Mouse (Mus musculus) limb, embryonic 10.5 days (tissue): ENCODE data around the gene Oaf. TPM values are rescaled to one million over a fixed set of nuclear protein-coding genes. Genes with fewer than 3 reads are reported as not detected.

Source experiments
- DNase-seq: peaks from one replicate; pipeline ENCODE4 v3.0.0-alpha.2; 2017; ENCODE audit warnings: low spot score
- H3K27ac ChIP-seq: fragments of 300-500 bp; sonication (generic); 2 replicates; pipeline ENCODE4 v1.5.1; 2016; ENCODE audit warnings: mild to moderate bottlenecking
- H3K27me3 ChIP-seq: fragments of 300-500 bp; sonication (generic); 2 replicates; pipeline ENCODE4 v1.6.1; 2016; ENCODE audit warnings: low read depth, mild to moderate bottlenecking; ENCODE audit not compliant: poor library complexity, severe bottlenecking
- H3K36me3 ChIP-seq: fragments of 300-500 bp; sonication (generic); 2 replicates; pipeline ENCODE4 v1.6.1; 2016; ENCODE audit warnings: mild to moderate bottlenecking, moderate library complexity
- H3K4me1 ChIP-seq: fragments of 300-500 bp; sonication (generic); 2 replicates; pipeline ENCODE4 v1.6.1; 2016
- H3K4me3 ChIP-seq: fragments of 300-500 bp; sonication (generic); 2 replicates; pipeline ENCODE4 v1.5.1; 2016; ENCODE audit warnings: mild to moderate bottlenecking, moderate library complexity
- H3K9me3 ChIP-seq: fragments of 300-500 bp; sonication (generic); replicated peaks from 2 replicates; pipeline ENCODE4 v1.6.1; 2016; ENCODE audit warnings: mild to moderate bottlenecking
- WGBS: fragments of 180-500 bp; shearing (Covaris S2); methylation state at CpG from one replicate; pipeline ENCODE4 v1.1.7; 2016; 5-methylcytosine and 5-hydroxymethylcytosine counted together
- polyA plus RNA-seq: library from polyadenylated mRNA; unstranded; fragments of >200 nt; fragmentation: Nextera tagmentation; extraction: Ambion mirVana; gene quantifications from 2 replicates; pipeline ENCODE4 v1.2.1, GENCODE M21; 2016

Oaf gene
- polyA plus RNA-seq, 1 experiment from 2014 or later: 87.4 TPM

- DNase-seq: no peak
- H3K36me3 ChIP-seq: peaks cover 98% of the 10 kb centered on the region
- H3K4me1 ChIP-seq: peaks cover 78% of the 10 kb centered on the region
- no peak overlapping the region for H3K27ac ChIP-seq
- H3K27me3 ChIP-seq: no peaks in the 10 kb centered on the region
- 91% methylated on average over 10 of the region's 10 CpGs for WGBS
- no peaks in the 10 kb centered on the region for H3K9me3 ChIP-seq
- no peak overlapping the region for H3K4me3 ChIP-seq
These were observed 10.3 kb downstream of the Oaf start for GRCm38 (mm10) chr9:43229398-43229895.

GRCm38 (mm10) chr9:43228745-43229144, 11.0 kb downstream of the Oaf start:
- 84% methylated on average over 2 of the region's 2 CpGs for WGBS
- Histone ChIP-seq H3K36me3 (peaks cover 98% of the 10 kb centered on the region), H3K4me1 (peaks cover 72% of the 10 kb centered on the region), H3K9me3 (no peaks in the 10 kb centered on the region), H3K27ac (no peak overlapping the region), H3K27me3 (no peaks in the 10 kb centered on the region), H3K4me3 (no peak overlapping the region)
- no peak for DNase-seq

- 87% methylated on average over 8 of the region's 8 CpGs for WGBS
- Histone ChIP-seq H3K9me3 (no peaks in the 10 kb centered on the region), H3K4me3 (no peak overlapping the region), H3K27ac (no peak overlapping the region), H3K27me3 (no peaks in the 10 kb centered on the region), H3K36me3 (peaks cover 98% of the 10 kb centered on the region), H3K4me1 (peaks cover 60% of the 10 kb centered on the region)
- DNase-seq: no peak
These were observed 12.1 kb downstream of the Oaf start for GRCm38 (mm10) chr9:43227626-43228025.

GRCm38 (mm10) chr9:43226573-43227160, 13.0 kb downstream of the Oaf start:
- DNase-seq: no peak
- 79% methylated on average over 9 of the region's 9 CpGs for WGBS
- Histone ChIP-seq H3K9me3 (no peaks in the 10 kb centered on the region), H3K36me3 (peaks cover 98% of the 10 kb centered on the region), H3K27ac (no peak overlapping the region), H3K27me3 (no peaks in the 10 kb centered on the region), H3K4me3 (no peak overlapping the region), H3K4me1 (peaks cover 56% of the 10 kb centered on the region)

GRCm38 (mm10) chr9:43225481-43225880, 14.2 kb downstream of the Oaf start:
- no peak for DNase-seq
- H3K9me3 ChIP-seq: no peaks in the 10 kb centered on the region
- peaks cover 98% of the 10 kb centered on the region for H3K36me3 ChIP-seq
- H3K27ac ChIP-seq: peak overlapping the region; percentile 74
- H3K27me3 ChIP-seq: no peaks in the 10 kb centered on the region
- no peak overlapping the region for H3K4me3 ChIP-seq
- peaks cover 44% of the 10 kb centered on the region for H3K4me1 ChIP-seq
- WGBS: 32% methylated on average over 2 of the region's 2 CpGs

GRCm38 (mm10) chr9:43224771-43225355, 14.8 kb downstream of the Oaf start:
- 55% methylated on average over 11 of the region's 11 CpGs for WGBS
- H3K27me3 ChIP-seq: no peaks in the 10 kb centered on the region
- peaks cover 38% of the 10 kb centered on the region for H3K4me1 ChIP-seq
- H3K9me3 ChIP-seq: no peaks in the 10 kb centered on the region
- no peak overlapping the region for H3K4me3 ChIP-seq
- H3K27ac ChIP-seq: peak overlapping the region; percentile 74
- no peak for DNase-seq
- H3K36me3 ChIP-seq: peaks cover 93% of the 10 kb centered on the region

GRCm38 (mm10) chr9:43222429-43222715, 17.3 kb downstream of the Oaf start:
- Histone ChIP-seq H3K4me3 (no peak overlapping the region), H3K36me3 (peaks cover 77% of the 10 kb centered on the region), H3K27ac (peak overlapping the region; percentile 75), H3K9me3 (no peaks in the 10 kb centered on the region), H3K4me1 (peaks cover 32% of the 10 kb centered on the region), H3K27me3 (no peaks in the 10 kb centered on the region)
- 33% methylated on average over 8 of the region's 8 CpGs for WGBS
- no peak for DNase-seq

- H3K36me3 ChIP-seq: peaks cover 71% of the 10 kb centered on the region
These were observed 17.9 kb downstream of the Oaf start for GRCm38 (mm10) chr9:43221643-43222428.

GRCm38 (mm10) chr9:43210771-43211450, 28.8 kb downstream of the Oaf start:
- Histone ChIP-seq H3K4me3 (no peak overlapping the region), H3K4me1 (peaks cover 21% of the 10 kb centered on the region), H3K9me3 (no peaks in the 10 kb centered on the region), H3K27ac (peak overlapping the region; percentile 32; the same call in 1 of the 2 replicates), H3K27me3 (peaks cover 33% of the 10 kb centered on the region), H3K36me3 (no peaks in the 10 kb centered on the region)
- peak; percentile 70 for DNase-seq
- WGBS: 28% methylated on average over 11 of the region's 11 CpGs

More at GRCm38 (mm10) chr9:43221643-43222428, 17.9 kb downstream of the Oaf start:
- H3K4me1 ChIP-seq: peaks cover 29% of the 10 kb centered on the region
- H3K27ac ChIP-seq: peak overlapping the region; percentile 75
- no peaks in the 10 kb centered on the region for H3K9me3 ChIP-seq
- WGBS: 40% methylated on average over 18 of the region's 18 CpGs
- no peaks in the 10 kb centered on the region for H3K27me3 ChIP-seq
- DNase-seq: peak; percentile 89
- no peak overlapping the region for H3K4me3 ChIP-seq

- DNase-seq: peak; percentile 41
- Histone ChIP-seq H3K27me3 (peaks cover 40% of the 10 kb centered on the region), H3K4me1 (peaks cover 28% of the 10 kb centered on the region), H3K27ac (peak within 1 kb of the TSS; percentile 32), H3K9me3 (no peaks in the 10 kb centered on the region), H3K4me3 (peak within 1 kb of the TSS; percentile 29), H3K36me3 (no peaks in the 10 kb centered on the region)
- WGBS: 3% methylated on average over 13 of the region's 13 CpGs
These were observed 29.5 kb downstream of the Oaf start, which contains the start of gene Pou2f3 for GRCm38 (mm10) chr9:43210190-43210682. Gene Pou2f3 (minus strand): TSS chr9:43210369.

- Histone ChIP-seq H3K4me3 (peak overlapping the region; percentile 48), H3K27ac (no peak overlapping the region), H3K9me3 (no peaks in the 10 kb centered on the region), H3K36me3 (no peaks in the 10 kb centered on the region), H3K27me3 (peaks cover 82% of the 10 kb centered on the region), H3K4me1 (peaks cover 26% of the 10 kb centered on the region)
- peak; percentile 50 for DNase-seq
- WGBS: 3% methylated on average over 15 of the region's 15 CpGs
These were observed 33.7 kb downstream of the Oaf start for GRCm38 (mm10) chr9:43206022-43206390.

- WGBS: 3% methylated on average over 41 of the region's 41 CpGs
- Histone ChIP-seq H3K36me3 (no peaks in the 10 kb centered on the region), H3K9me3 (no peaks in the 10 kb centered on the region), H3K4me3 (peak overlapping the region; percentile 48), H3K4me1 (peaks cover 21% of the 10 kb centered on the region), H3K27ac (no peak overlapping the region), H3K27me3 (peaks cover 87% of the 10 kb centered on the region)
- DNase-seq: peak; percentile 52
These were observed 34.2 kb downstream of the Oaf start for GRCm38 (mm10) chr9:43205343-43206021.
